Mouse (Mus musculus) small intestine, adult 2 months (tissue): ENCODE results near the gene Tmem263. TPM values are rescaled to one million over a fixed set of nuclear protein-coding genes. Genes with fewer than 3 reads are reported as not detected.

Experiments used
- H3K27ac ChIP-seq: fragments of 200-500 bp; 2 replicates; pipeline ENCODE4 v1.5.1; 2012; ENCODE audit warnings: low read depth, low read length, control low read depth, inconsistent platforms; ENCODE audit not compliant: insufficient read depth
- H3K27me3 ChIP-seq: fragments of 200-500 bp; 2 replicates; pipeline ENCODE4 v1.6.1; 2012; ENCODE audit warnings: mild to moderate bottlenecking, moderate library complexity, low read length, inconsistent platforms; ENCODE audit not compliant: control insufficient read depth, insufficient read depth
- H3K36me3 ChIP-seq: fragments of 200-500 bp; 2 replicates; pipeline ENCODE4 v1.6.1; 2012; ENCODE audit warnings: mild to moderate bottlenecking, low read length, control low read depth, inconsistent platforms; ENCODE audit not compliant: control insufficient read depth, insufficient read depth
- H3K4me1 ChIP-seq: fragments of 200-500 bp; 2 replicates; pipeline ENCODE4 v1.6.1; 2012; ENCODE audit warnings: low read length, inconsistent platforms, mixed read lengths; ENCODE audit not compliant: control insufficient read depth, insufficient read depth, insufficient read length
- H3K4me3 ChIP-seq: fragments of 200-500 bp; 2 replicates; pipeline ENCODE4 v1.5.1; 2012; ENCODE audit warnings: low read depth, mild to moderate bottlenecking, control low read depth, inconsistent platforms, low read length, moderate library complexity
- CTCF ChIP-seq: fragments of 200-500 bp; IDR thresholded peaks from 2 replicates; pipeline ENCODE4 v1.5.1; 2012; ENCODE audit warnings: low read depth, mild to moderate bottlenecking, control low read depth, inconsistent platforms, low read length, moderate library complexity, mixed read lengths; ENCODE audit not compliant: insufficient replicate concordance, insufficient read length; ENCODE audit errors: extremely low read depth
- POLR2A ChIP-seq: fragments of 200-500 bp; IDR thresholded peaks from 2 replicates; pipeline ENCODE4 v1.6.1; 2012; ENCODE audit warnings: low read depth, mild to moderate bottlenecking, control low read depth, inconsistent platforms, low read length, moderate library complexity
- WGBS: fragments of 180-500 bp; shearing (Covaris S2); methylation state at CpG from one replicate; pipeline ENCODE4 v1.1.7; 2018; 5-methylcytosine and 5-hydroxymethylcytosine counted together
- polyA plus RNA-seq: library from polyadenylated mRNA; depleted of rRNA; stranded (reverse); fragments of >200 nt; gene quantifications from 2 replicates; pipeline ENCODE4 v1.2.3, GENCODE M21; 2012; rRNA removed

Tmem263 gene
- polyA plus RNA-seq, 1 experiment: 7.3 TPM

GRCm38 (mm10) chr10:85154195-85154594 lies 51.8 kb downstream of the Tmem263 start:
- no peak overlapping the region for H3K27ac ChIP-seq
- no peak overlapping the region for H3K4me3 ChIP-seq
- TF ChIP-seq POLR2A (no peak), CTCF (no peak)
- H3K4me1 ChIP-seq: no peaks in the 10 kb centered on the region
- no peaks in the 10 kb centered on the region for H3K27me3 ChIP-seq
- WGBS: 7% methylated on average over 2 of the region's 2 CpGs
- H3K36me3 ChIP-seq: peaks cover 4% of the 10 kb centered on the region

GRCm38 (mm10) chr10:85157451-85157850 lies 55.0 kb downstream of the Tmem263 start:
- H3K4me3 ChIP-seq: no peak overlapping the region
- WGBS: 90% methylated on average over 7 of the region's 7 CpGs
- H3K27ac ChIP-seq: no peak overlapping the region
- H3K36me3 ChIP-seq: no peaks in the 10 kb centered on the region
- no peaks in the 10 kb centered on the region for H3K27me3 ChIP-seq
- TF ChIP-seq CTCF (no peak), POLR2A (no peak)
- H3K4me1 ChIP-seq: no peaks in the 10 kb centered on the region

DNA sequence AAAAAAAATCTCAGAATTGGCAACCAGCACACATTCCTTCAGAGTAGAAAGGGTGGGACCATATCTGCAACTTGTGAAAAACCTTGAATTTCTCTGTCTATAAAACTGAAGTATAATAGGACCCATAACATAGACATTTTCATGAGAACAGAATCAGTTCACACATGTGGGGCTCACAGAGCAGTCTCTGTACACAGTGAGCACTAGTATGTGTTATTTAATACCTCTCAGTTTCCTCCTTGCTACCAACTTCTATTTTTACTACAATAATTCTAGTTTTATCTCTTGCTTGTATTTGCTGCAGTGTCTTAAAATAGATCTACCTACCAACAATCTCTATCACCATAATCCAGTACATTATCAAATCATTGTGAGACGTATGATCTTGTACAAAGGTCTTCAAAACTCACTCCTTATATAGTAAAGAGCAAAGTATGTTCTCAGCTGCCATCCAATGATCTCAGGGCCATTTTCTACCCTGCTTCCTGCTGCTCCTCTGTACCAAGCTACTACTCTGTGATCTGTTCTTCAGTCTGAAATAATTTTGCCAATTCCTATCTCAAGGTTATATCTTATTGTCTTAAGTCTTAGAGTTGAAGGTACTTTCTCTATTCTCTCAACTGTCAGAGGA lies 57.7 kb downstream of the Tmem263 start:
- no peaks in the 10 kb centered on the region for H3K27me3 ChIP-seq
- no peak overlapping the region for H3K27ac ChIP-seq
- no peaks in the 10 kb centered on the region for H3K36me3 ChIP-seq
- H3K4me3 ChIP-seq: no peak overlapping the region
- no peaks in the 10 kb centered on the region; the same call in 1 of the 2 replicates for H3K4me1 ChIP-seq
- no peak for TF ChIP-seq POLR2A
- no peak for TF ChIP-seq CTCF
- WGBS: 18% methylated on average over 1 of the region's 1 CpGs

DNA sequence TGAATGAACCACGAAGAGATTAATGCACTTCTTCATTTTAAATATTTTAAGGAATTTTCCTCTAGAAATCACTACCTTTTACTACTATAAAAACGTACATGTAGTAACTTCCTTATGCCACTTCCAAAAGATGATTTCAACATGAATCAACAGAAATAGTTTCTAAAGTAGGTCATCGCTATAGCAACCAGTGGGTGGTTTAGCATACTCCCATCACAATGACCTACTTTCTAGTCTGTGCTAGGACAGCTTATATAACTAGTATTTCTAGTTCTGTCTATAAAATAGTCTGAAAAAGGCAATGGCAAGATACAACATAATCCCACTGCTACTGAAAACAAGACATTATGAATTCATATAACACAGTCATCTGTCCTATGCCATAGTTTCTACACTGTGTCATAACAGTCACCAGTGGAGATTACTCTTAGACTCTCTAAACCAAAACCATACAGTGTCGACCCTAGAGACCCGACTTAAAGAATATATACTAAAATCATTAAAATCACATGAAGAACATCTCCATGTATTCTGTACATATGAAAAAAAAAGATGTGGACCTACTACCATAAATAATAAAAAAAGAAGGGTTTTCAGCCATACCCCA lies 59.4 kb downstream of the Tmem263 start:
- Histone ChIP-seq H3K36me3 (no peaks in the 10 kb centered on the region), H3K27me3 (no peaks in the 10 kb centered on the region), H3K27ac (no peak overlapping the region), H3K4me1 (no peaks in the 10 kb centered on the region; the same call in 1 of the 2 replicates), H3K4me3 (no peak overlapping the region)
- TF ChIP-seq POLR2A: no peak
- no peak for TF ChIP-seq CTCF
- WGBS: 59% methylated on average over 5 of the region's 5 CpGs

GRCm38 (mm10) chr10:85164791-85165190 lies 62.4 kb downstream of the Tmem263 start:
- no peaks in the 10 kb centered on the region; the same call in 1 of the 2 replicates for H3K4me1 ChIP-seq
- no peak overlapping the region for H3K27ac ChIP-seq
- no peaks in the 10 kb centered on the region for H3K27me3 ChIP-seq
- 94% methylated on average over 13 of the region's 13 CpGs for WGBS
- no peaks in the 10 kb centered on the region for H3K36me3 ChIP-seq
- H3K4me3 ChIP-seq: no peak overlapping the region
- TF ChIP-seq POLR2A (no peak), CTCF (no peak)

- H3K4me3 ChIP-seq: no peak overlapping the region
- no peak for TF ChIP-seq CTCF
- no peak for TF ChIP-seq POLR2A
- H3K27ac ChIP-seq: no peak overlapping the region
- no peaks in the 10 kb centered on the region; the same call in 1 of the 2 replicates for H3K4me1 ChIP-seq
- no peaks in the 10 kb centered on the region for H3K27me3 ChIP-seq
- 92% methylated on average over 5 of the region's 5 CpGs for WGBS
- H3K36me3 ChIP-seq: no peaks in the 10 kb centered on the region
These were observed 62.9 kb downstream of the Tmem263 start for GRCm38 (mm10) chr10:85165306-85165705.

Other genes with a start within 250 kb of the Tmem263 start
- 2.2 and 4.2 TPM in 2 replicates for gene Ric8b, start 185.0 kb upstream of the Tmem263 start, polyA plus RNA-seq
- gene Fhl4, start 132 bp upstream of the Tmem263 start, polyA plus RNA-seq: 0.05 TPM in 1 of 2 replicates, not detected in the other
- gene Mterf2, start 25.4 kb downstream of the Tmem263 start, polyA plus RNA-seq: 2.2 and 2.5 TPM in 2 replicates
- 6.5 and 14.7 TPM in 2 replicates for gene Cry1, start 82.4 kb downstream of the Tmem263 start, polyA plus RNA-seq